Mouse (Mus musculus) MEL (cell line): Measurements from ENCODE around the gene Amdhd2.

Experiments used
- CTCF ChIP-seq, 3 experiments: IDR thresholded peaks in 2 of 3; conservative IDR thresholded peaks in 1 of 3; 2 replicates each; pipeline ENCODE4 v1.5.1; 2011 to 2012; ENCODE audit warnings: low read length in 3 of 3, low read depth in 2 of 3, mild to moderate bottlenecking in 2 of 3, improper control_type of control experiment in 1 of 3, inconsistent platforms in 1 of 3, mixed read lengths in 1 of 3, moderate library complexity in 1 of 3; ENCODE audit not compliant: control insufficient read depth in 1 of 3, insufficient read depth in 1 of 3, poor library complexity in 1 of 3, severe bottlenecking in 1 of 3
- ZKSCAN1 ChIP-seq: IDR thresholded peaks from 2 replicates; pipeline ENCODE4 v1.6.1; 2012; ENCODE audit warnings: low read depth, mild to moderate bottlenecking, inconsistent platforms, low read length, improper control_type of control experiment, moderate library complexity

GRCm38 (mm10) chr17:24193769-24194168 is 30.2 kb upstream of the Amdhd2 start:
- TF ChIP-seq CTCF (IDR thresholded peaks at IDR 0.05 in 2 of 3, conservative IDR thresholded peaks at IDR 0.05 in 1 of 3; ENCODE audit: control insufficient read depth in 1 of 3, insufficient read depth in 1 of 3, low read depth in 2 of 3, low read length in 3 of 3, poor library complexity in 1 of 3, severe bottlenecking in 1 of 3) (no peak), ZKSCAN1 (no peak)
